ENCODE assay signal across 15 mouse cellular contexts in genomic region chr9:67182006-67182405, GRCm38 (mm10).
A peak's percentile ranks its signal among the peaks of the same experiment; 100 is the strongest.
DNase-seq lines count a peak whose midpoint lies in the region; ATAC-seq and TF ChIP-seq lines count a peak whose summit lies in the region.
"Had no signal": no experiment of that assay in that cellular context is flagged by ENCODE, and none has a peak within 500 bp of the region (broad histone marks: within the 10 kb centered on the region; RNA-seq: fewer than 3 reads in every experiment).

No protein-coding gene starts in this region.

- no peak for TF ChIP-seq CTCF in intestine, postnatal 0 days (IDR thresholded peaks at IDR 0.05; ENCODE audit: low read depth)
- TF ChIP-seq CTCF in stomach, postnatal 0 days (IDR thresholded peaks at IDR 0.05; ENCODE audit: low read depth), result no peak

- DNase-seq in hindbrain, embryonic 10.5 days (ENCODE audit: low spot score), result peak; percentile 7
- DNase-seq in stomach, postnatal 0 days (ENCODE audit: low spot score), result no peak
- DNase-seq: cerebellum, postnatal 14 days; kidney, postnatal 36 days; liver, embryonic 13.5 days; midbrain, embryonic 14.5 days; retina, postnatal 1 day; thymus, postnatal 14 days had no signal

- peaks cover 9% of the 10 kb centered on the region; the same call in 1 of the 2 replicates for H3K4me1 ChIP-seq in hindbrain, embryonic 10.5 days (replicated peaks)
- 0 out of 2 replicates have a peak, but pooled peaks cover 8% of the 10 kb centered on the region for H3K4me1 ChIP-seq in hindbrain, embryonic 12.5 days
- peaks cover 41% of the 10 kb centered on the region for H3K4me1 ChIP-seq in embryonic facial prominence, embryonic 12.5 days
- 0 out of 2 replicates have a peak, but pooled peaks cover 3% of the 10 kb centered on the region for H3K4me1 ChIP-seq in intestine, postnatal 0 days (replicated peaks; ENCODE audit: control insufficient read depth, insufficient read depth, low read length)
- no peaks in the 10 kb centered on the region for H3K4me1 ChIP-seq in stomach, postnatal 0 days (replicated peaks; ENCODE audit: control insufficient read depth, insufficient read depth)
- H3K4me1 ChIP-seq in midbrain, embryonic 16.5 days (ENCODE audit: control insufficient read depth, insufficient read depth, low read length), result no peaks in the 10 kb centered on the region
- H3K4me1 ChIP-seq: liver, embryonic 13.5 days had no signal

- ATAC-seq in hindbrain, embryonic 12.5 days (ENCODE audit: low FRiP score), result no peak
- peak; percentile 54 for ATAC-seq in embryonic facial prominence, embryonic 12.5 days (ENCODE audit: insufficient number of reproducible peaks, insufficient read depth, low FRiP score, low TSS enrichment)
- ATAC-seq in intestine, postnatal 0 days, result no peak
- peak; percentile 71; the same call in 1 of the 2 replicates for ATAC-seq in stomach, postnatal 0 days (ENCODE audit: low FRiP score, low TSS enrichment)
- no peak for ATAC-seq in megakaryocyte-erythroid progenitor cell, adult 5-6 weeks (replicated peaks; ENCODE audit: low FRiP score, low TSS enrichment, poor library complexity, severe bottlenecking)
- no peak for ATAC-seq in midbrain, embryonic 16.5 days
- ATAC-seq: Patski had no signal

- H3K9me3 ChIP-seq in hindbrain, embryonic 10.5 days, result 0 out of 2 replicates have a peak, but pooled peaks cover 3% of the 10 kb centered on the region
- 0 out of 2 replicates have a peak, but pooled peaks cover 5% of the 10 kb centered on the region for H3K9me3 ChIP-seq in hindbrain, embryonic 12.5 days (replicated peaks)
- no peaks in the 10 kb centered on the region for H3K9me3 ChIP-seq in embryonic facial prominence, embryonic 12.5 days
- no peaks in the 10 kb centered on the region for H3K9me3 ChIP-seq in intestine, postnatal 0 days (ENCODE audit: control insufficient read depth)
- H3K9me3 ChIP-seq in stomach, postnatal 0 days (ENCODE audit: control insufficient read depth, low read length), result no peaks in the 10 kb centered on the region
- H3K9me3 ChIP-seq in midbrain, embryonic 16.5 days (replicated peaks; ENCODE audit: control insufficient read depth, low read length, poor library complexity, severe bottlenecking), result no peaks in the 10 kb centered on the region
- H3K9me3 ChIP-seq: liver, embryonic 13.5 days; neural tube, embryonic 13.5 days had no signal

- H3K27me3 ChIP-seq in hindbrain, embryonic 10.5 days (ENCODE audit: insufficient read depth, poor library complexity, severe bottlenecking), result no peaks in the 10 kb centered on the region
- no peaks in the 10 kb centered on the region for H3K27me3 ChIP-seq in hindbrain, embryonic 12.5 days
- H3K27me3 ChIP-seq in embryonic facial prominence, embryonic 12.5 days, result no peaks in the 10 kb centered on the region
- H3K27me3 ChIP-seq in intestine, postnatal 0 days (replicated peaks; ENCODE audit: control insufficient read depth, insufficient read depth, low read length), result no peaks in the 10 kb centered on the region
- H3K27me3 ChIP-seq in stomach, postnatal 0 days (ENCODE audit: control insufficient read depth, insufficient read depth, low read length), result no peaks in the 10 kb centered on the region
- no peaks in the 10 kb centered on the region for H3K27me3 ChIP-seq in midbrain, embryonic 16.5 days (ENCODE audit: control insufficient read depth, insufficient read depth, low read depth, low read length)
- H3K27me3 ChIP-seq: liver, embryonic 13.5 days; neural tube, embryonic 13.5 days; Patski had no signal

- no peaks in the 10 kb centered on the region for H3K36me3 ChIP-seq in hindbrain, embryonic 10.5 days
- no peaks in the 10 kb centered on the region for H3K36me3 ChIP-seq in hindbrain, embryonic 12.5 days
- no peaks in the 10 kb centered on the region for H3K36me3 ChIP-seq in embryonic facial prominence, embryonic 12.5 days
- no peaks in the 10 kb centered on the region for H3K36me3 ChIP-seq in intestine, postnatal 0 days (ENCODE audit: control insufficient read depth, insufficient read depth)
- H3K36me3 ChIP-seq in stomach, postnatal 0 days (ENCODE audit: control insufficient read depth, insufficient read depth, low read length), result no peaks in the 10 kb centered on the region
- H3K36me3 ChIP-seq in midbrain, embryonic 16.5 days (ENCODE audit: control insufficient read depth, insufficient read depth, low read length), result no peaks in the 10 kb centered on the region
- H3K36me3 ChIP-seq: liver, embryonic 13.5 days; neural tube, embryonic 13.5 days had no signal

- H3K9ac ChIP-seq in hindbrain, embryonic 12.5 days, result no peak overlapping the region
- no peak overlapping the region for H3K9ac ChIP-seq in embryonic facial prominence, embryonic 12.5 days
- H3K9ac ChIP-seq in intestine, postnatal 0 days (ENCODE audit: low read depth, low read length), result no peak overlapping the region
- H3K9ac ChIP-seq in stomach, postnatal 0 days (ENCODE audit: low read length), result peak overlapping the region; percentile 41; the same call in 1 of the 2 replicates
- H3K9ac ChIP-seq in midbrain, embryonic 16.5 days (ENCODE audit: low read depth, low read length), result no peak overlapping the region
- H3K9ac ChIP-seq: liver, embryonic 13.5 days; neural tube, embryonic 13.5 days had no signal

- 0 out of 2 replicates have a peak overlapping the region, but pooled peaks have one; percentile 8 for H3K27ac ChIP-seq in hindbrain, embryonic 10.5 days
- H3K27ac ChIP-seq in hindbrain, embryonic 12.5 days, result no peak overlapping the region
- H3K27ac ChIP-seq in embryonic facial prominence, embryonic 12.5 days, result peak overlapping the region; percentile 85
- H3K27ac ChIP-seq in intestine, postnatal 0 days (ENCODE audit: low read depth, low read length), result peak overlapping the region; percentile 46
- peak overlapping the region; percentile 78 for H3K27ac ChIP-seq in stomach, postnatal 0 days (replicated peaks)
- H3K27ac ChIP-seq in midbrain, embryonic 16.5 days (ENCODE audit: low read length), result no peak overlapping the region
- H3K27ac ChIP-seq: liver, embryonic 13.5 days; neural tube, embryonic 13.5 days had no signal

- no peak overlapping the region for H3K4me2 ChIP-seq in hindbrain, embryonic 12.5 days (replicated peaks)
- no peak overlapping the region for H3K4me2 ChIP-seq in embryonic facial prominence, embryonic 12.5 days (replicated peaks)
- H3K4me2 ChIP-seq in intestine, postnatal 0 days (replicated peaks; ENCODE audit: low read depth), result no peak overlapping the region
- no peak overlapping the region for H3K4me2 ChIP-seq in stomach, postnatal 0 days (replicated peaks; ENCODE audit: low read depth)
- no peak overlapping the region for H3K4me2 ChIP-seq in midbrain, embryonic 16.5 days (ENCODE audit: low read length)
- H3K4me2 ChIP-seq: liver, embryonic 13.5 days; neural tube, embryonic 13.5 days had no signal

- no peak overlapping the region for H3K4me3 ChIP-seq in hindbrain, embryonic 10.5 days
- no peak overlapping the region for H3K4me3 ChIP-seq in hindbrain, embryonic 12.5 days
- no peak overlapping the region for H3K4me3 ChIP-seq in embryonic facial prominence, embryonic 12.5 days
- no peak overlapping the region for H3K4me3 ChIP-seq in intestine, postnatal 0 days (ENCODE audit: low read depth, low read length)
- H3K4me3 ChIP-seq in stomach, postnatal 0 days (ENCODE audit: low read depth, low read length), result no peak overlapping the region
- H3K4me3 ChIP-seq in midbrain, embryonic 16.5 days (ENCODE audit: low read depth, low read length), result no peak overlapping the region
- H3K4me3 ChIP-seq: liver, embryonic 13.5 days; neural tube, embryonic 13.5 days had no signal

- WGBS in hindbrain, embryonic 10.5 days, result 70% methylated on average over 6 of the region's 6 CpGs
- 67% methylated on average over 6 of the region's 6 CpGs for WGBS in hindbrain, embryonic 12.5 days
- WGBS in embryonic facial prominence, embryonic 12.5 days, result 19% methylated on average over 6 of the region's 6 CpGs
- 56% methylated on average over 6 of the region's 6 CpGs for WGBS in intestine, postnatal 0 days
- WGBS in stomach, postnatal 0 days, result 50% methylated on average over 6 of the region's 6 CpGs
- 80% methylated on average over 6 of the region's 6 CpGs for WGBS in midbrain, embryonic 16.5 days

- no peak for TF ChIP-seq EP300 in stomach, postnatal 0 days (optimal IDR thresholded peaks at IDR 0.05)

Comparison
In these comparisons a context has a peak if more than half of its experiments do, and no peak if none do; other contexts are left out.
1. H3K27ac ChIP-seq: peak in hindbrain, embryonic 10.5 days (single experiment), embryonic facial prominence, embryonic 12.5 days (single experiment), intestine, postnatal 0 days (single experiment) and stomach, postnatal 0 days (single experiment); none in hindbrain, embryonic 12.5 days (single experiment) and midbrain, embryonic 16.5 days (single experiment).
2. ATAC-seq: peak in embryonic facial prominence, embryonic 12.5 days (single experiment) and stomach, postnatal 0 days (single experiment); none in hindbrain, embryonic 12.5 days (single experiment), intestine, postnatal 0 days (single experiment), megakaryocyte-erythroid progenitor cell, adult 5-6 weeks (single experiment) and midbrain, embryonic 16.5 days (single experiment).